Mouse (Mus musculus) forelimb bud, embryonic 11.5 days (tissue): ENCODE results near the gene Eef2k.
A peak's percentile ranks its signal among the peaks of the same experiment; 100 is the strongest.

Source experiments
- DNase-seq: peaks from one replicate; pipeline ENCODE4 v3.0.0-alpha.2; 2012; ENCODE audit warnings: low read depth, low spot score

Gene Eef2k

DNA sequence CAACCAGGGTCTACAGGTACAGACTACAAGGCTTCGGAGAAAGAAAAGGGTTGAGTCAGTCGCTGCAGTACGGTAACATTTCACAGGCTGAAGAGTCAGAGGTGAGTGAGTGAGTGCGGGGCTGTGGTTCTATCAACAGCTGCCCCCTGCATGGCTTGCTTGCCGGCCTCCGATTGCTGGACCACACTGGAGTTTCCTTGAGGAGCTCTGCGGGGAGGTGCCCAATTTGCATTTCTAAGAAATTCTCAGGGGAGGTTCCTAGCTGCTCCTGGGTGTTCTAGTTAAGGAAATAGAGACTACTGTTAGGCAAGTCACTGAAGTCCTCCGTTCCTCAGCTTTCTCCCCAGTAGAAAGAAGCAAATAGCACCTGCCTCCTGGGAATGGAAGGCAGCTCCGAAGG, 2.1 kb downstream of the Eef2k start:
- no peak for DNase-seq

DNA sequence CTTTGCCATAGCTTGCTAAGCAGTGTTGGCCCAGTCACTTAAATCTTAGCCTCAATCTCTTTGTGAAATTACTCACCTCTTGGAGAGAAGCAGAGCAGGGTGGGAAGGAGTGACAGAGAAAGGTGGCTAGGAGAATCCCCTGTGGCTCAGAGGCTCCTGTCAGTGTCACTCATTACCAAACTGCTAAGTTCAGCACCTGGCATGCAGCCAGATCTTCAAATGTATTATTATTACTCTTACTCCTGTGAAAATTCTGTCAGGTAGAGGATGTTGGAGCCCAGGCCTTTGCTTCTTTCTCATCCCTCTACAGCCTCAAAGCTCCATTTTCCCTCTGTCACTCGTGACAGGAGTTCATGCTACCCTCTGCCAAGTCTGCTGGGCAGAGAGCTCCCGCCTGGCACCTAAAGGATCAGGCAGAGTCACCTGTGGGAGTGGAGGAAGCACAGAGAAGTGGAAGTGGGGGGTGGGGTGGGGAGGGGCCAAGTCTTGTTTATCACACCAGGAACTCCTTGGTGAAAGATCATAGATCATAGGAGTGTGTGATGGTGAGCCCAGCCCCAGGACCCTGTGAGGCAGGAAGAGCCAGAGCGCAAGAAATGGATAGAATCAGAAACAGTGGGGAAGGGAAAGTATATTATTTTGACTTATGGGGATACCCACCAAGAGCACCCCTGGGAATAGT, 6.3 kb downstream of the Eef2k start:
- no peak for DNase-seq

DNA sequence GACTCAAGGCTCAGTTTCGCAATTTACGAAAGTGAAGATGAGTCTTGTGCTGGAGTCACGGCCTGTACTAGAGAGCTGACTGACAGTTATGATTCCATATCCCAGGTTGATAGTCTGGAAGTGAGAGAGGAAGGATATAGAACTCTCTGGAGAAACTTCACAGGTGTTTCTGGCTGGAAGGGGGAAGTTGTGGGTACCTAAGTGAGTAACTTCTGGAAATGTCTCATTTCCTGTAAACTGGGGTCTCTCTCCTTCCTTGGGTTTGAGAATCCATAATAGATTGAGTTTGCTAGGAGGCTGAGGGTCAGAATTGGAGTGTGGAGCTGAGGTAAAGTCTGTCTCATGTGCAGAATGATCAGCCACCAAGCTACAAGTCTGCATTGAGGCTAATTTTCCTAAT, 7.5 kb downstream of the Eef2k start:
- no peak for DNase-seq

DNA sequence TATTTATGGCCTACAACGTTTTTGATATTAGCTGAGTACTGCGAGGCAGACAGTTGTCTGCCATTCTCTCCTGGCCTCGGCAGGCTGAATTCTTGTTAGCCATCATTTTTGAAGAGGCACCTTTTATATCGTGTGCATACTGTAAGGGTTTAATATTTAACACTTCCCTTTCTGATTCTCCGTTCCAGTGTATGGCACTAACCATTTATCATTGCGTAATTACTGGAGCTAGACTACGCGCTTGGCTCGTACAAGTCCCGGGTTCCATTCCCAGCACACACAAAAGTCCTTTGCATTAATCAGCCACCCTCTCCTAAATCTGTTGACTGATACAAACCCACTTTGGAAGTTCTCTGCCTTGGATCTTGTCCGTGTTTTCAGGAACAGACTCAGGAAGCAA, 17.2 kb downstream of the Eef2k start:
- no peak for DNase-seq

DNA sequence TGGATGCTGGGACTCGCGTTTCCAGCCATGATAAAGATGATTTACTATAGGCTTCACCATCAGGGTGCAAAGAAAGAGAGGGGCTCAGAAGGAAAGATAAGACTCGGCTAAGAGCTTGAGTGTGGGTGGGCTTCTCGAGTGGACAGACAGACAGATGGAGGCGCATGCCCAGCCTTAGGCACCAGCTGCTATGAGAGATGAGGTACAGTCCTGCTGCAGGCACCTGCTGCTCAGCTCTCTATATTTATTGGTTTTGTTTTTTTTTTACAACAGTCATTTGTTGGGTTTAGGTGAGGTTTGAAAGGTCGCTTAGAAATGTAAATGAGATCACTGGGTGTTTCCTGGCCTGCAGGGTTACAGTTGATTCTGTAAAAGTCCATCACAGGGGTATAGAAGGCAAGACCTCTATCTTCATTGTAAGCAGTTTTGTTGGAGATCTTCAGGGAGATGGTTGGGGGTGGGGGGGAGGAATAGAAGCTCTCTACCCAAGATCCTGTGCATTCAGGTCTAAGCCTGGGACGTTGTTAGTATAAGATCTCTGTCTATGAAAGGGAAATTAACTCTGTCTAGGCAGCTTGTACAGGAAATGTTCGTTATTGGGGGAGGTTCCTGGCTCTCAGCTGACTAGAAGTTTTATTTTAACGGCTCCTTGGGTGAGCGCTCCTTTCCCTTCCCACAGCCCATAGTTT, 18.3 kb downstream of the Eef2k start:
- DNase-seq = no peak

DNA sequence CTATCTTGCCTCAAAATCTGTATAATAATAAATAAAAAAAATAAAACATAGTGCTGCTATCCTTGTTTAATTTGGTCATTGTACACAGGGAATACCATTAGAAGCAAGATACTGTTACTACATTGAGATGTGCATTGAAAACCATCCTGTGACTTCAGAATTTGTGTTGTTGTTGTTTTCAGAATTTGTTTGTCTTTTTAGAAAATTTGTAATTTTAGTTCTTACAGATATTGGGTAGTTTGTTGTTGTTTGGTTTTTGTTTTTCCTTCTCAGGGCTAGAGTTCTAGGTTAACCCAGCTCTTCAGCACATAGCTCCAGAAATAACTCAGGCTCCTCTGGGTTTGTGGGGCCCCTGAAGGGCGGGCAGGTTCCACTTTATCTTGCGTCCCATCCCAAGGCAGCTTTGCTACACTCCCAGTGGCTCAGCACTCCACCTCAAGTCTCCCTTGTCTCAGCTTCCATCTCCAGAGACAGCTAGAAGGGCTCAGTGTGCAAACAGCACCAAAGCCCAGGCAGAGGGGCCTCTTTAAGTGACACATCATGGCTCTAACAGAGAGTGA, 18.9 kb downstream of the Eef2k start:
- no peak for DNase-seq

DNA sequence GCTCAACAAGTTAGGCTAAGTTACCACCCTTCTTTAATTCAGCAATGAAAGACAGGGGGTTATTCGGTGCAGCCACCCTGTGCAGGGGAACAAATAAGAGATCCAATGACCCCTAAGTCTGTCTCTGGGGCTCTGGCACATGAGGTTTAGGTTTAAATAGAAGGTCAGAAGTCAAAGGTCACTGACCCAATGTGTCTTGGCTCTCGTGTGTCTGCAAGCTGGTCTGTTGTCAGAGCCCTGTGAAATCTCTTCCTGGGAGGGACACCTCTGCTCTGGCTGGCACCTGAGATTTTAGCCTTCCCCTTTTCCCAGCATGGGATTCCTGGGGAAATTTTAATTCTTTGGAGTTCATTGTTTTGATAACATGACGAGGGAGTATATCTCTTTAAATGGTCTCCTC, 19.6 kb downstream of the Eef2k start:
- no peak for DNase-seq

DNA sequence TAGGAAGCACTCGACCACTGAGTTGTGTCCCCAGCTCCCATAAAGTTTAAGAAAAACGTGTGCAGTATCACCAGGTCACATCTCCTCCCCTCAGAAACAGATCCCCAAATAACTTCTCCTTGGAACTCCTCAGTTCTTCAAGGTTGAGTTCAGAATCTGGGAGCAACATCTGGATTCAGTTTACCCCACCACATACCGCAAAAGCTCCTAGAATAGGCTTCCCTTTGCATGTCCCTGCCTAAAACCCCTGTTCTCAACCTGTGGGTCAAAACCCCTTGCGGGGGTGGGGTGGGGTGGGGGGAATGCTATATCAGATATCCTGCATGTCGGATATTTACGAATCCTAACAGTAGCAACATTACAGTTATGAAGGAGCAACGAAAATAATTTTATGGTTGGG, 20.0 kb downstream of the Eef2k start:
- peak; percentile 61 for DNase-seq

DNA sequence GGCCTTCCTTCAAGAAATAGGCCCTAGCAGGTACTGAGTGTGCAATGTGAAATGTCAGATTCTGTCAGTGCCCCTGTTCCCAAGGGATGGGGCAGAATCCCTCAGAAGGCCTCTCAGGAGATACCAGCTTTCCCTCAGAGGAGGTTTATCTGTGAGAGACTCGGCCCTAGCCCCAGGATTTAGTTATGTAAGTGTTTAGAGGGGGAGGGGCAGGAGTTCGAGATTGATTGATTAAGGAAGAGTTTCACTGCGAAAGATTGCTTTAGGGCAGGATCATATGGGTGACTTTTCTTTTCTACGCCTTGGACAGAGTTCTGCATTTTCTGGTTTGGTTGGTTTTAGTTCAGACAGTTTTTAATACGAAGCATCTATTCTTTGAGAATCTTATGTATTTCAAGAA, 20.8 kb downstream of the Eef2k start:
- DNase-seq = no peak

DNA sequence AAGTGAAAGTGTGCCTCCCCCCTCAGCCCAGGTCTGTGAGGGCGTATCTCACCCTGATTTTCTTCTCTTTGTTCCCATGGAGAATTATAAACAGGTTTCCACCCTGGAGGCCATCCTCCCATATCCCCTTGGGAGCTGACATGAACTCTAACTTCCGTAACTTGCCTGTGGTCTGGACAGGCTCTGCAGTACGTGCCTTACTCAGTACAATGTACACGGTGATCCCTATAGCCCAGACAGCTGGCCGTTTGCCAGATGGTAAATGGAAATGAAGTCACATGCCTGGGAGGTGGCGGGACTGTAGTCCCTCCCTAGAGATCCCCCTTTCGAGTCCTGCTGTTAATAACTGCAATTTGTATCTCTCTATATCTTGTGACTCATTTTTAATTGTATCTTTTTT, 22.5 kb downstream of the Eef2k start:
- DNase-seq = peak; percentile 83

DNA sequence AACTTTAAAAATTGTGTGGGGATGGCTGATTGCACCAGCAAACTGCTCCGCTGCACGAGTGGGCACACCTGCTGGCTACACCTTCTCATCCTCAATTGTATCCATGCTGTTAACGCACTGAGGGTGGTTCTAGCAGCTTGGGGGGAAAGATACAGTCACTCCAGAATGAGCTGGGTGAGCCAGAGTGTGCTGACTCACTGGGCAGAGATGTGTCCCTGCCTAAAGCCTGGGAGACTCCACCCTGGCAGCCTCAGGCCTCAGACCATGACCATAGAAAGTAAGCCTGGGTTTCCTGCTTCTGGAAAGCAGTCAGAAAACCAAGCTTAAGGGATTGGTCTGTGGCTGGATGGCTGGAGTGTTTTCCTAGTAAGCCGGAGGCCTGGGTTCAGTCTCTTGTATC, 23.2 kb downstream of the Eef2k start:
- no peak for DNase-seq

DNA sequence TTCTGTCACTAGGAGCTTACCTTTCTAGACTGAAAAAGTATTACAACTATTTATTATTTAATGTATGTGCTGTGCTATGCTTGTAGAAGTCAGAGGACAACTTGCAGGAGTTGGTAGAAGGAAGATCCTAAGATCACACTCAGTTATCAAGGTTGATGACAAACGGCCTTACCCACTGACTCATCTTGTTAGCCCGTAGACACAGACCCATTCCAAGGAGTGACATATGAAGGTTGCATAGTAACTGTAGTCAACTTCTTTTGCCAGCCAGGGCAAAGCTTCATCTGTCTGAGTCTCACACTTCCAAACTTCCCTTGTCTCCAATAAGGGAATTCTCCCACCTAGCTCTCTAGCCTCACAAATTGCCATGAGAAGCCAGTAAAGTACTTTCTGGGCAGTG, 24.1 kb downstream of the Eef2k start:
- no peak for DNase-seq

DNA sequence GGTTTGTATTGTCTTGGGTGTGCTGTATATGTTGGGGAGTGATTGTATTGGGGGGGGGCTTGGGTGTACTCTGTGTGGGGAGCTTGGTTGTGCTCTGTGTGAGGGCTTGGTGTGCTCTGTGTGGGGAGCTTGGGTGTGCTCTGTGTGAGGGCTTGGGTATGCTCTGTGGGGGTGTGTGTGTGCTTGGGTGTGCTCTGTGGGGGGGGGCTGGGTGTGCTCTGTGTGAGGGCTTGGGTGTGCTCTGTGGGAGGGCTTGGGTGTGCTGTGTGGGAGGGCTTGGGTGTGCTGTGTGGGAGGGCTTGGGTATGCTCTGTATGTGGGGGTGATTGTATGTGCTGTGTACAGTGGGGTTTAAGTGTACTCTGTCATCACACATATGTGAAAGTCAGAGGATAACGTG, 25.1 kb downstream of the Eef2k start:
- no peak for DNase-seq

DNA sequence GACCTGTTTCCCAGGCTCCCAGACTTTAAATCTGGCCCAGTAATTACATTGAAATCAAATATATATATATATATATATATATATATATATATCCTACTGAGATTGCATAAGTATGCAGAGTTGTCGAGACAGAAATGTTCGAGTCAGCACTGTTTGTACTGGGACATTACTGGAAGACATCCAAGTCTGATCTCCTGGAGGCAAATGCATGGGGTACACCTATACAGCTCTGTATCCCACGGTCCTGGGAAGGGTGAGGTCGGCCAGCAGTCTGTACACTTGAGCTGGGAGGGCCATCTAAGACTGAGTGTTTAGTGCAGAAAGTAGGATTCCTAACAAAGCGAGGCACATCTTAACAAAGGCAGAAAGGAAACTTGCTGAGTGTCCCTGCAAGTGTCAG, 27.3 kb downstream of the Eef2k start:
- no peak for DNase-seq

DNA sequence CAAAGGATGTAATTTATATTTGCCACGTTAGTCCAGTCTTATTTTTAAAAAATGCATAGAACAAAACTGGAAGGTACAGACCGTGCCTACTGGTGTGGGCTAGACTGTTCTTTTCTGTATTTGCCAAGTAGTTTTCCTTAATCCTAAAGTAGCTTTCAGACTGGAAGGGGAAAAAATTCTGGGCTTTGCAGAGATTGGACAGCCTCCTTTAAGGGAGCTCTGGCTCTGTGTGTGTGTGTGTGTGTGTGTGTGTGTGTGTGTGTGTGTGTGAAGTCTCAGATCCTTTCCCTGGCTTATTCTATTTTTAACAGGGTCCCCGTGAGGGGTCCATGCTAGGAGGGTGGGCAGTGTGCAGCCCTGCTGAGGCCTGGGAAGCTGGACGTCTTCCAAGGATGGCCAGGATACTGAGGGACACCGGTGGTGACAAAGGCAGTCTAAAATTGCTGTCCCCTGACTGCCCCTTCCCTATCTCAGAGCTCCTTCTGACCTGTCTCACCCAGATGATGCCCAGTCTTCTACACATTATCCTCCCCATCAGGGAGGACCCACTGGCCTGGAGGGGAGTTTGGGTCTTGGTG, 27.9 kb downstream of the Eef2k start:
- DNase-seq = no peak

DNA sequence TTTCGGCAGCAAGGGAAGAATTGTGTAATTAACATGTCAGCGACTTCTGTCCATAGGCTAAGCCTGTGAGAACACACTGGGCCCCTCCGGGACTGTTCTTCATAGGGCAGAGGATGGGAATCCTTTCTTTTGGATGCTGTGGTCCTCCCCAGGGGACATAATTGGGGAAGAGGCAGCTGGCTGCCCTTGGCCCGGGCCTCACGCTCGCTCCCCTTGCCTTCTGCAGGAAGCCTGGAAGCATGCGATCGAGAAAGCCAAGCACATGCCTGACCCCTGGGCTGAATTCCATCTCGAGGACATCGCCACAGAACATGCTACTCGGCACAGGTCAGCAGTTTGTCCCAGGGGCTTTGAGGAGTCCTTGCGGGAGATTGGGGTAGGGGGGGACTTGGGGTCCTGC, 30.5 kb downstream of the Eef2k start:
- DNase-seq = no peak

DNA sequence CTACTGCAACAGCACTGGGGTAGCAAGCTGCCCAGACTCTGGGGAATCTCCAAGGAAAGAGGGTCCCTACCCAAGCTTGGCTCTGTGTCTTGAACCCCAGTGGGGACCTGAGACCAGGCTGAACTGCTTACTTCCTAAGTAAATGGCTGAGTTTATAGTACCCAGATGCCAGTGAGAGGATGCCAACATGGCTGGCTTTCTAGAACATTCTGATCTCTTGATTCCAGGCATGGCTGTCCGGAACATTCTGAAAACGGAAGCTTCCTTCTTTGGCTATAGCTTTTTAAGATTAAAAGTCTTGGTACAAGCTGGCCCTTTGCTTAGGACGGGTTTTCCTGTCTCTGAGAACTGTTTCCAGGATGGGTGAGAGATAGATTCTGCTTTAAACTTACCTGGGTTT, 31.4 kb downstream of the Eef2k start:
- no peak for DNase-seq

DNA sequence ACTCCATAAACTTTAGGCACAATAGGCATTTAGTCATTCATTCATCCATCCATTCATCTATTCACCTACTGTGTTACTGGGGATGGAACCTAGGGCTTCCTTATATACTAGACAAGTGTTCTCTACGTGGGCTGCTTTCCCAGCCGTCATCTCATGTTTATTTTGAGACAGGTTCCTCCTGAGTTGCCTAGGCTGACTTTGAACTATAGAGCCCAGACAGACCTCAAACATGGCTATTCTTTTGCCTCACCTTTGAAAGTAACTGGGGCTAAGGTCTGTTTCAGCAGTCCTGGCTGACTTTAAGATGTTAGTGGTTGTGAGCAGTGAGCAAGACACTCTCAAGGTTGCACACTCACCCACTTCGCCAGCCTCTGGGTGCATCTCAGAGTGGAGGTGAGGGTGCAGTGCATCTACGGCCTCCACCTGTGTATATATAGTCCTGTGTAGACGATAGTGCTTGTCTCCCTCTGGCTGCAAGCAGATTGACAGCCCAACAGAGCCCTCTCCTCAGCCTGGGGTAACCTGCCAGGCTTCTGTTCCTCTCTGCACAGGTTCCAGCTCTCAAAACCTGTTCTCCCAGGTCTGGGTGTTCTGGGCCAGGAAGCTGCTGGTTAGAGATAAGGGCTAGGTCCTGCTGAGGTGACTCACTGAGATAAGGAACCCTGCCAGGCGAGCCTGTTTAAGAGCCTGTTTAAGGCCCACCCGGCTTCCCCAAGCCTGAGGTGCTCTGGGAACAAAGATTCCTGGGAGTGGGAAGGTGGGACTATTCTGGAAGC, 32.3 kb downstream of the Eef2k start:
- no peak for DNase-seq

DNA sequence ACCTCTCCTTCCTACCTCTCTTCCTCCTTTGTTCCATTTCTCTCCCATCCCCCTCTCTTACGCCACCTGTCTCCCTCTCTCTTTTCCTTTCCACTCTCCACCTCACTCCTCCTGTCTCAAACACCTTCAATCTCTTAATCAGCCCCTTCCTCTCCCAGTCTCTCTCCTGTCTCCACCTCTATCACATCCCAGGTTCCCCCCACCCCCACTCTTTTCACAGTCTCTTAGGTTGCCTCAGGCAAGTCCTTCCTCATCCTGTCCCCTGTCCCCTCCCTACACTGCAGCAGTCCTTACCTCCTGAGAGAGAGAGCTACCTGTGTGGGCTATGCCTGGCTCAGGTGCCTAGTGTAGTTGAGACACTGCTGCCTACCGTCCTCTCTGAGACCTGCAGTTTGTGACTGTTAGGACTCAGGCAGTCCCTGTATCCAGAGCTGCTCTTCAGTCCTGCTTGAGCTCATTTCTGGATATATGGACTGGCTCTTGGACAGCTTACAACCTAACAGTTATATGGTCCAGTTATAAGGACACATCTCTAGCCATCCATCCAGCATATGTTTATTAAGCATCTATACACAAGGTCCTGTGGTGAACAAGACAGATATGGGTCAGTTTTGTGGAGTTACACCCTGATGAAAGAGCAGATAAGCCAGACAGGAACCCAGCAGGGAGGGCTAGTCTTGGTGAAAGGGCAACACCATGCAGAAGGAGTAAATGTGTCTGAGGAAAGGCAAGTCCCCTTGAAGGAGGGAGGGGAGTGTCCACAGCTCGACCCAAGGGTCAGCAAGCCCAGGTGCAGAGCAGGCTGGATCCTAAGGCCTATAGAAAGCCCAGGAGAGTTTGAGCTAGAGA, 33.1 kb downstream of the Eef2k start:
- DNase-seq = no peak

DNA sequence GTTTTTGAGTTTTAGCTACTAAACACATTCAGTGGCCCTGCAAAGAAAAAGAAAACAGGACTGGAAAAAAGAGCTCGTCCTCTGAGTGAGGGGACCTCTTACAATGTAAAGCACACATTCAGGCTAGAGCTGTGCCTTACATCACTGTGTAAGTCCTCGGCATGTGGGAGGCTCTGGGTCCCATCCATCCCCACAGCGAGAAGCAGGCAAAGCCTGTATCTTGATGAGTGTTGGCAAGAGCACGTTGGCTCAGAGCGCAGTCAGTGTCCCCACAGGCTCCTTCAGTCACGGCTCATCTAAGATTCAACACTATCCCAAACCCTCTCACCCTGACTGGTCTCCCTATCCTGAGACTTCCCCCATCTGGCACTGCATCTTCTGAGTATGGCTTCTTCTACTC, 35.6 kb downstream of the Eef2k start:
- no peak for DNase-seq

DNA sequence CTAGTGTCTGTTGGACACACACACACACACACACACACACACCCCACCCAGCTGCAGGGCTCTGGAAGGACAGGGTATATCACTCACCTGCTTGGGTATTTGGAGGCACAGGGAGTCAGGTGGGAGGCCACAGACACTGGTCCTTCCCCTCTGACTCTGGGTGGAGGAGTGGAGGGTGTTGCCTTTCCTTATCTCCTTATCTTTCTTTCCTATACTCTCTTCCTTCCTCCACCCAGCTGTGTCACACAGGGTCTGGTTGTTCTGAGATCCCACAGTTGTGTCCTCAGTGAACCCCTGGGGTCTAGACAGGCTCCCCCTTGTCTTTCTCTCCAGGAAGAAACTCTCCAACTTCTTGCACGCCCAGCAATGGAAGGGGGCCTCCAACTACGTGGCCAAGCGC, 37.3 kb downstream of the Eef2k start:
- DNase-seq = no peak
